Mouse (Mus musculus): ENCODE measurements around the gene Mcam.

GRCm38 (mm10) chr9:44106182-44106581 is 28.1 kb upstream of the Mcam start:
- TF ChIP-seq CTCF (conservative IDR thresholded peaks at IDR 0.05; ENCODE audit: insufficient read depth, insufficient read length, low read depth, low read length) (no peak), POLR2A (IDR thresholded peaks at IDR 0.05; ENCODE audit: low read depth, low read length) (no peak)

All from kidney, adult 2 months (tissue).